Mouse (Mus musculus): ENCODE results near the gene Alox12b.

GRCm38 (mm10) chr11:69178525-69178924, 21.7 kb downstream of the Alox12b start:
- no peak for TF ChIP-seq CTCF (IDR thresholded peaks at IDR 0.05; ENCODE audit: low read depth, low read length)
- no peak for TF ChIP-seq POLR2A (IDR thresholded peaks at IDR 0.05; ENCODE audit: insufficient read depth, low read length)
- TF ChIP-seq EP300 (IDR thresholded peaks at IDR 0.05; ENCODE audit: insufficient read depth, low read depth, low read length) = no peak

Measured in ES-Bruce4 (cell line).